Mouse (Mus musculus): ENCODE data around the gene Kcnip4. TPM values are rescaled to one million over a fixed set of nuclear protein-coding genes. Genes with fewer than 3 reads are reported as not detected.

Kcnip4 gene
- total RNA-seq, 1 experiment: 0.09 TPM

GRCm38 (mm10) chr5:49317869-49318268 lies 206.8 kb downstream of the Kcnip4 start:
- Histone ChIP-seq H3K36me3 (ENCODE audit: control insufficient read depth, insufficient read depth, low read length, poor library complexity, severe bottlenecking) (no peaks in the 10 kb centered on the region), H3K27ac (ENCODE audit: insufficient read depth, low read depth, low read length, poor library complexity, severe bottlenecking) (no peak overlapping the region), H3K9me3 (ENCODE audit: control insufficient read depth, insufficient read depth, low read depth, low read length) (no peaks in the 10 kb centered on the region), H3K4me1 (ENCODE audit: control insufficient read depth in 2 of 2, insufficient read depth in 2 of 2, low read length in 2 of 2, poor library complexity in 1 of 2) (no peaks in the 10 kb centered on the region), H3K4me3 (ENCODE audit: insufficient read depth in 1 of 2, low read depth in 1 of 2, low read length in 2 of 2, poor library complexity in 1 of 2, severe bottlenecking in 1 of 2) (no peak overlapping the region), H3K9ac (ENCODE audit: insufficient read depth, low read depth, low read length, poor library complexity, severe bottlenecking) (no peak overlapping the region)
- DNase-seq (ENCODE audit: low read depth, low spot score): no peak
- TF ChIP-seq ZC3H11A (IDR thresholded peaks at IDR 0.05; ENCODE audit: borderline replicate concordance, low read depth, low read length): no peak
- in situ Hi-C loops (cut with MboI; ENCODE audit: low sequenced_read_pairs in 2 of 2, unreplicated experiment in 2 of 2): no loop called here

DNA sequence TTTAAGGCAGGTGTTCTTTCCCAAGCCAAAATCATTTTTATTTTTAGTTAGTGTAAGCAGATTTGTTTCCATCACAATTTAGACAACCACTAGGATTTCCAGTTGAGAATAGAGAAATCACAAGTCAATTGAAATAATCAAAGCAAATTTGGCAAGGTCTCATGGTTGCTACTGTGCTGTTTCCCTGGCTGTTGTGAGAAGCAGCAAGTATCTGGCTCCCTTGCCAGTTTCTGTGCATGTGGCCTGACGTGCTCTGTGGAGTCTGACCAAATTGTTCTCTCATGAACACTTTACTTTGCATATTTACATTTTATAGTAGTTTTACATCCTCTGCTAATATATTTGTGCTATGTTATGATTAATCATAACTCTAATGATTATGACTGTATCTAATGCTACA lies 217.9 kb downstream of the Kcnip4 start:
- no peak for TF ChIP-seq CHD2 (IDR thresholded peaks at IDR 0.05; ENCODE audit: low read depth, low read length)
- no peak for TF ChIP-seq ZNF384 (IDR thresholded peaks at IDR 0.05; ENCODE audit: low read depth, low read length)
- no peak for TF ChIP-seq ZC3H11A (IDR thresholded peaks at IDR 0.05; ENCODE audit: borderline replicate concordance, low read depth, low read length)
- no peak for TF ChIP-seq MAFK (IDR thresholded peaks at IDR 0.05; ENCODE audit: insufficient read depth, low read depth, low read length)
- TF ChIP-seq HCFC1 (IDR thresholded peaks at IDR 0.05; ENCODE audit: borderline replicate concordance, insufficient read depth, low read length): no peak
- no peak for DNase-seq (ENCODE audit: low read depth, low spot score)
- no peaks in the 10 kb centered on the region for H3K36me3 ChIP-seq (ENCODE audit: control insufficient read depth, insufficient read depth, low read length, poor library complexity, severe bottlenecking)
- in situ Hi-C loops (cut with MboI; ENCODE audit: low sequenced_read_pairs in 2 of 2, unreplicated experiment in 2 of 2): no loop called here
- no peak overlapping the region for H3K9ac ChIP-seq (ENCODE audit: insufficient read depth, low read depth, low read length, poor library complexity, severe bottlenecking)
- H3K4me3 ChIP-seq (ENCODE audit: insufficient read depth in 1 of 2, low read depth in 1 of 2, low read length in 2 of 2, poor library complexity in 1 of 2, severe bottlenecking in 1 of 2): no peak overlapping the region
- H3K27ac ChIP-seq (ENCODE audit: insufficient read depth, low read depth, low read length, poor library complexity, severe bottlenecking): no peak overlapping the region
- H3K4me1 ChIP-seq (ENCODE audit: control insufficient read depth in 2 of 2, insufficient read depth in 2 of 2, low read length in 2 of 2, poor library complexity in 1 of 2): no peaks in the 10 kb centered on the region
- no peaks in the 10 kb centered on the region for H3K9me3 ChIP-seq (ENCODE audit: control insufficient read depth, insufficient read depth, low read depth, low read length)

- Histone ChIP-seq H3K9ac (ENCODE audit: insufficient read depth, low read depth, low read length, poor library complexity, severe bottlenecking) (no peak overlapping the region), H3K4me3 (ENCODE audit: insufficient read depth in 1 of 2, low read depth in 1 of 2, low read length in 2 of 2, poor library complexity in 1 of 2, severe bottlenecking in 1 of 2) (no peak overlapping the region), H3K9me3 (ENCODE audit: control insufficient read depth, insufficient read depth, low read depth, low read length) (no peaks in the 10 kb centered on the region), H3K27ac (ENCODE audit: insufficient read depth, low read depth, low read length, poor library complexity, severe bottlenecking) (no peak overlapping the region), H3K36me3 (ENCODE audit: control insufficient read depth, insufficient read depth, low read length, poor library complexity, severe bottlenecking) (no peaks in the 10 kb centered on the region), H3K4me1 (ENCODE audit: control insufficient read depth in 2 of 2, insufficient read depth in 2 of 2, low read length in 2 of 2, poor library complexity in 1 of 2) (no peaks in the 10 kb centered on the region)
- in situ Hi-C loops (cut with MboI; ENCODE audit: low sequenced_read_pairs in 2 of 2, unreplicated experiment in 2 of 2): no loop called here
- DNase-seq (ENCODE audit: low read depth, low spot score): no peak
- TF ChIP-seq ZC3H11A (IDR thresholded peaks at IDR 0.05; ENCODE audit: borderline replicate concordance, low read depth, low read length) (no peak), ZNF384 (IDR thresholded peaks at IDR 0.05; ENCODE audit: low read depth, low read length) (no peak), HCFC1 (IDR thresholded peaks at IDR 0.05; ENCODE audit: borderline replicate concordance, insufficient read depth, low read length) (no peak), MAFK (IDR thresholded peaks at IDR 0.05; ENCODE audit: insufficient read depth, low read depth, low read length) (no peak), CHD2 (IDR thresholded peaks at IDR 0.05; ENCODE audit: low read depth, low read length) (no peak)
These were observed 219.4 kb downstream of the Kcnip4 start for GRCm38 (mm10) chr5:49305321-49305720.

GRCm38 (mm10) chr5:49298654-49299053 lies 226.1 kb downstream of the Kcnip4 start:
- TF ChIP-seq MAFK (IDR thresholded peaks at IDR 0.05; ENCODE audit: insufficient read depth, low read depth, low read length) (no peak), ZC3H11A (IDR thresholded peaks at IDR 0.05; ENCODE audit: borderline replicate concordance, low read depth, low read length) (no peak), CHD2 (IDR thresholded peaks at IDR 0.05; ENCODE audit: low read depth, low read length) (no peak), ZNF384 (IDR thresholded peaks at IDR 0.05; ENCODE audit: low read depth, low read length) (no peak), HCFC1 (IDR thresholded peaks at IDR 0.05; ENCODE audit: borderline replicate concordance, insufficient read depth, low read length) (no peak)
- Histone ChIP-seq H3K9ac (ENCODE audit: insufficient read depth, low read depth, low read length, poor library complexity, severe bottlenecking) (no peak overlapping the region), H3K36me3 (ENCODE audit: control insufficient read depth, insufficient read depth, low read length, poor library complexity, severe bottlenecking) (no peaks in the 10 kb centered on the region), H3K4me3 (ENCODE audit: insufficient read depth in 1 of 2, low read depth in 1 of 2, low read length in 2 of 2, poor library complexity in 1 of 2, severe bottlenecking in 1 of 2) (no peak overlapping the region), H3K4me1 (ENCODE audit: control insufficient read depth in 2 of 2, insufficient read depth in 2 of 2, low read length in 2 of 2, poor library complexity in 1 of 2) (no peaks in the 10 kb centered on the region), H3K9me3 (ENCODE audit: control insufficient read depth, insufficient read depth, low read depth, low read length) (no peaks in the 10 kb centered on the region), H3K27ac (ENCODE audit: insufficient read depth, low read depth, low read length, poor library complexity, severe bottlenecking) (no peak overlapping the region)
- DNase-seq (ENCODE audit: low read depth, low spot score): no peak
- in situ Hi-C loops (cut with MboI; ENCODE audit: low sequenced_read_pairs in 2 of 2, unreplicated experiment in 2 of 2): no loop called here

GRCm38 (mm10) chr5:49292421-49292820 lies 232.3 kb downstream of the Kcnip4 start:
- no peaks in the 10 kb centered on the region for H3K36me3 ChIP-seq (ENCODE audit: control insufficient read depth, insufficient read depth, low read length, poor library complexity, severe bottlenecking)
- in situ Hi-C loops (cut with MboI; ENCODE audit: low sequenced_read_pairs in 2 of 2, unreplicated experiment in 2 of 2): no loop called here
- no peak for TF ChIP-seq MAFK (IDR thresholded peaks at IDR 0.05; ENCODE audit: insufficient read depth, low read depth, low read length)
- no peak overlapping the region for H3K27ac ChIP-seq (ENCODE audit: insufficient read depth, low read depth, low read length, poor library complexity, severe bottlenecking)
- no peak overlapping the region for H3K9ac ChIP-seq (ENCODE audit: insufficient read depth, low read depth, low read length, poor library complexity, severe bottlenecking)
- no peaks in the 10 kb centered on the region for H3K4me1 ChIP-seq (ENCODE audit: control insufficient read depth in 2 of 2, insufficient read depth in 2 of 2, low read length in 2 of 2, poor library complexity in 1 of 2)
- H3K9me3 ChIP-seq (ENCODE audit: control insufficient read depth, insufficient read depth, low read depth, low read length): no peaks in the 10 kb centered on the region
- DNase-seq (ENCODE audit: low read depth, low spot score): no peak
- no peak overlapping the region for H3K4me3 ChIP-seq (ENCODE audit: insufficient read depth in 1 of 2, low read depth in 1 of 2, low read length in 2 of 2, poor library complexity in 1 of 2, severe bottlenecking in 1 of 2)

Measured in ES-E14 (cell line).